Mouse (Mus musculus): ENCODE measurements around the gene 4933402J07Rik. TPM values are rescaled to one million over a fixed set of nuclear protein-coding genes. Genes with fewer than 3 reads are reported as not detected.

Gene 4933402J07Rik
- not detected for total RNA-seq (2023)

DNA sequence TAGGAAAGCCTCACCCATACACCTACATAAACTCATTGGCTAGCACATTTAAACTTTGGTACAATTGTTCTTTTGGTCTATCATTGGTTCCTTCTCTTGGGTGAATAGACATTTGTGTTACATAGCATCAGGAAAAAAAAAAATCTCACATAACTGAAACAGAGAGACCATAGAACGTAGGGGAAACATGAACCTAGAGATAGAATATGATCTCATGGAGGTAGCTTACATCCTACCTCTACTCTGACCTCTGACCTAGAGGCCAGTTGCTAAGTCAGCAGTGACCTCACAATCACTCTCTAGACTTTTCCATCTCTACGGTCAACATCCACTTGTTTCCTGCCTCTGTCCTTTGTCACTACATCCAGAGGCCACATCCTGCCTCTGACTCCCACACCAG is at the start of gene 4933402J07Rik:
TSS of gene 4933402J07Rik (plus strand) at position 301 of the 400 bp plus-strand sequence.

Other genes starting within 250 kb of the 4933402J07Rik start
- gene Cbln1, start 91.2 kb upstream of the 4933402J07Rik start, total RNA-seq (2023): not detected